Mouse (Mus musculus) kidney, embryonic 16.5 days (tissue): ENCODE measurements around the gene Spns3. TPM values are rescaled to one million over a fixed set of nuclear protein-coding genes. Genes with fewer than 3 reads are reported as not detected.

Experiments used
- ATAC-seq: fragments of 200-750 bp; cut with Nextera tagmentation; 2 replicates; pipeline ENCODE4 v1.8.0; 2017; ENCODE audit warnings: moderate TSS enrichment; ENCODE audit not compliant: low FRiP score, low TSS enrichment
- H3K27ac ChIP-seq: fragments of 300-500 bp; sonication (generic); 2 replicates; pipeline ENCODE4 v1.5.1; 2014; ENCODE audit warnings: low read length
- H3K27me3 ChIP-seq: fragments of 300-500 bp; sonication (generic); 2 replicates; pipeline ENCODE4 v1.6.1; 2014; ENCODE audit warnings: low read length, control low read depth, mixed read lengths; ENCODE audit not compliant: insufficient read depth
- H3K36me3 ChIP-seq: fragments of 300-500 bp; sonication (generic); 2 replicates; pipeline ENCODE4 v1.6.1; 2014; ENCODE audit warnings: low read length, control low read depth, mixed read lengths; ENCODE audit not compliant: insufficient read depth
- H3K4me1 ChIP-seq: fragments of 300-500 bp; sonication (generic); 2 replicates; pipeline ENCODE4 v1.6.1; 2014; ENCODE audit warnings: low read length, control low read depth, mixed read lengths; ENCODE audit not compliant: insufficient read depth
- H3K4me2 ChIP-seq: fragments of 300-500 bp; sonication (generic); replicated peaks from 2 replicates; pipeline ENCODE4 v1.6.1; 2014; ENCODE audit warnings: low read depth, low read length
- H3K4me3 ChIP-seq: fragments of 300-500 bp; sonication (generic); 2 replicates; pipeline ENCODE4 v1.5.1; 2014; ENCODE audit warnings: mild to moderate bottlenecking, low read length
- H3K9ac ChIP-seq: fragments of 300-500 bp; sonication (generic); replicated peaks from 2 replicates; pipeline ENCODE4 v1.6.1; 2014; ENCODE audit warnings: low read length
- H3K9me3 ChIP-seq: fragments of 300-500 bp; sonication (generic); 2 replicates; pipeline ENCODE4 v1.6.1; 2016; ENCODE audit warnings: low read length, control low read depth
- WGBS: fragments of 180-500 bp; shearing (Covaris S2); extraction: QIAGEN DNeasy Blood & Tissue Kit; methylation state at CpG from one replicate; pipeline ENCODE4 v1.1.7; 2014; 5-methylcytosine and 5-hydroxymethylcytosine counted together
- polyA plus RNA-seq: library from polyadenylated mRNA; unstranded; fragments of >200 nt; fragmentation: Nextera tagmentation; extraction: Ambion mirVana; gene quantifications from 2 replicates; pipeline ENCODE4 v1.2.1, GENCODE M21; 2015

Gene Spns3
- polyA plus RNA-seq, 1 experiment from 2014 or later = 0.27 TPM

- Histone ChIP-seq H3K27me3 (peaks cover 22% of the 10 kb centered on the region), H3K4me2 (peak overlapping the region; percentile 98), H3K9me3 (no peaks in the 10 kb centered on the region), H3K9ac (peak overlapping the region; percentile 68), H3K27ac (no peak overlapping the region), H3K36me3 (no peaks in the 10 kb centered on the region), H3K4me1 (peaks cover 23% of the 10 kb centered on the region), H3K4me3 (peak overlapping the region; percentile 63)
- under 1% methylated on average over 21 of the region's 42 CpGs for WGBS
- ATAC-seq = 0 out of 2 replicates have a peak, but pooled peaks have one; percentile 7
Measured at GRCm38 (mm10) chr11:72489397-72489796, 60.9 kb downstream of the Spns3 start.

GRCm38 (mm10) chr11:72488753-72489271, 61.5 kb downstream of the Spns3 start:
- peak; percentile 37; the same call in 1 of the 2 replicates for ATAC-seq
- Histone ChIP-seq H3K4me2 (peak overlapping the region; percentile 98), H3K36me3 (no peaks in the 10 kb centered on the region), H3K9me3 (no peaks in the 10 kb centered on the region), H3K4me1 (peaks cover 23% of the 10 kb centered on the region), H3K9ac (peak overlapping the region; percentile 68), H3K4me3 (peak overlapping the region; percentile 63), H3K27ac (no peak overlapping the region), H3K27me3 (peaks cover 22% of the 10 kb centered on the region)
- under 1% methylated on average over 38 of the region's 38 CpGs for WGBS

- Histone ChIP-seq H3K9me3 (no peaks in the 10 kb centered on the region), H3K4me1 (peaks cover 23% of the 10 kb centered on the region), H3K4me2 (no peak overlapping the region), H3K27ac (no peak overlapping the region), H3K4me3 (no peak overlapping the region), H3K36me3 (no peaks in the 10 kb centered on the region), H3K27me3 (peaks cover 22% of the 10 kb centered on the region), H3K9ac (no peak overlapping the region)
- no peak for ATAC-seq
- WGBS = 90% methylated on average over 2 of the region's 2 CpGs
Measured at GRCm38 (mm10) chr11:72487739-72488138, 62.6 kb downstream of the Spns3 start.

GRCm38 (mm10) chr11:72487171-72487570, 63.1 kb downstream of the Spns3 start:
- Histone ChIP-seq H3K4me2 (no peak overlapping the region; the same call in 1 of the 2 replicates), H3K27me3 (peaks cover 22% of the 10 kb centered on the region), H3K9me3 (no peaks in the 10 kb centered on the region), H3K9ac (no peak overlapping the region), H3K4me1 (peaks cover 23% of the 10 kb centered on the region), H3K27ac (no peak overlapping the region), H3K36me3 (no peaks in the 10 kb centered on the region), H3K4me3 (no peak overlapping the region)
- WGBS = 50% methylated on average over 5 of the region's 5 CpGs
- ATAC-seq = no peak

GRCm38 (mm10) chr11:72485960-72486359, 64.3 kb downstream of the Spns3 start:
- H3K27ac ChIP-seq = no peak overlapping the region
- peaks cover 22% of the 10 kb centered on the region for H3K27me3 ChIP-seq
- no peak overlapping the region for H3K9ac ChIP-seq
- no peaks in the 10 kb centered on the region for H3K36me3 ChIP-seq
- no peak overlapping the region for H3K4me3 ChIP-seq
- H3K9me3 ChIP-seq = no peaks in the 10 kb centered on the region
- H3K4me2 ChIP-seq = no peak overlapping the region
- H3K4me1 ChIP-seq = peaks cover 23% of the 10 kb centered on the region
- no peak for ATAC-seq
- 64% methylated on average over 11 of the region's 11 CpGs for WGBS

GRCm38 (mm10) chr11:72485157-72485556, 65.1 kb downstream of the Spns3 start:
- Histone ChIP-seq H3K9me3 (no peaks in the 10 kb centered on the region), H3K9ac (no peak overlapping the region), H3K36me3 (no peaks in the 10 kb centered on the region), H3K4me3 (no peak overlapping the region), H3K4me1 (peaks cover 23% of the 10 kb centered on the region), H3K27ac (no peak overlapping the region), H3K4me2 (no peak overlapping the region), H3K27me3 (peaks cover 20% of the 10 kb centered on the region)
- WGBS = 59% methylated on average over 5 of the region's 5 CpGs
- ATAC-seq = no peak

GRCm38 (mm10) chr11:72484549-72484948, 65.8 kb downstream of the Spns3 start:
- ATAC-seq = no peak
- no peak overlapping the region for H3K27ac ChIP-seq
- WGBS = 47% methylated on average over 6 of the region's 6 CpGs

GRCm38 (mm10) chr11:72481952-72482351, 68.4 kb downstream of the Spns3 start:
- 81% methylated on average over 4 of the region's 4 CpGs for WGBS
- Histone ChIP-seq H3K9ac (no peak overlapping the region), H3K4me2 (no peak overlapping the region), H3K9me3 (no peaks in the 10 kb centered on the region), H3K27ac (no peak overlapping the region), H3K27me3 (peaks cover under 1% of the 10 kb centered on the region; the same call in 1 of the 2 replicates), H3K4me3 (no peak overlapping the region), H3K4me1 (peaks cover 16% of the 10 kb centered on the region), H3K36me3 (no peaks in the 10 kb centered on the region)
- no peak for ATAC-seq

More at GRCm38 (mm10) chr11:72484549-72484948, 65.8 kb downstream of the Spns3 start:
- Histone ChIP-seq H3K4me2 (no peak overlapping the region), H3K4me3 (no peak overlapping the region), H3K9ac (no peak overlapping the region), H3K9me3 (no peaks in the 10 kb centered on the region), H3K4me1 (peaks cover 20% of the 10 kb centered on the region), H3K27me3 (peaks cover 20% of the 10 kb centered on the region), H3K36me3 (no peaks in the 10 kb centered on the region)

GRCm38 (mm10) chr11:72481313-72481712, 69.0 kb downstream of the Spns3 start:
- Histone ChIP-seq H3K4me1 (peaks cover 15% of the 10 kb centered on the region; the same call in 1 of the 2 replicates), H3K27me3 (no peaks in the 10 kb centered on the region), H3K27ac (no peak overlapping the region), H3K9me3 (no peaks in the 10 kb centered on the region), H3K9ac (no peak overlapping the region), H3K4me2 (no peak overlapping the region), H3K36me3 (no peaks in the 10 kb centered on the region), H3K4me3 (no peak overlapping the region)
- ATAC-seq = no peak
- WGBS = 65% methylated on average over 5 of the region's 5 CpGs

GRCm38 (mm10) chr11:72479499-72479898, 70.8 kb downstream of the Spns3 start:
- H3K9me3 ChIP-seq = no peaks in the 10 kb centered on the region
- H3K36me3 ChIP-seq = no peaks in the 10 kb centered on the region
- H3K9ac ChIP-seq = no peak overlapping the region
- H3K4me3 ChIP-seq = no peak overlapping the region
- H3K4me2 ChIP-seq = no peak overlapping the region
- 69% methylated on average over 2 of the region's 2 CpGs for WGBS
- ATAC-seq = no peak
- H3K27me3 ChIP-seq = no peaks in the 10 kb centered on the region
- H3K27ac ChIP-seq = no peak overlapping the region
- peaks cover 17% of the 10 kb centered on the region; the same call in 1 of the 2 replicates for H3K4me1 ChIP-seq
